Mouse (Mus musculus): ENCODE results near the gene Ttll9.

Gene Ttll9

DNA sequence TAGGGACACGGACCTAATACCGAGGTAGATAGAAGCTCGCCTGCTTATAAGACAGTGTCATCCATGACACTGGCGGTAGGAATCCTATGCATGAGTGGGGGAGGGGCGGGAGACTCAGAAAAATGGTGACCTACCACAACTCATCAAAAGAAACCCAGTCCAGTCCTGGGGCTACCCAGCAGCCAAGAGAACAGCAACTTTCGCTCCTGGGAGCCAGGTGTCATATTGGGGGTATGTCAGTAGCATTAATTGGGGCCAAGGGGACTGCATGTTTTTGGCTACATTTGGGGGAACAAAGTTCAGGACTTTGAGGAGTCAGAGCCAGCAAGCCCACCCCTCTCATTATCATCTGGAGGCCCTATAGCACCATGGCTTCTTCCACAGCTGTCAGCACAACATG, 88.8 kb downstream of the Ttll9 start:
- DNase-seq (ENCODE audit: low spot score), result no peak

DNA sequence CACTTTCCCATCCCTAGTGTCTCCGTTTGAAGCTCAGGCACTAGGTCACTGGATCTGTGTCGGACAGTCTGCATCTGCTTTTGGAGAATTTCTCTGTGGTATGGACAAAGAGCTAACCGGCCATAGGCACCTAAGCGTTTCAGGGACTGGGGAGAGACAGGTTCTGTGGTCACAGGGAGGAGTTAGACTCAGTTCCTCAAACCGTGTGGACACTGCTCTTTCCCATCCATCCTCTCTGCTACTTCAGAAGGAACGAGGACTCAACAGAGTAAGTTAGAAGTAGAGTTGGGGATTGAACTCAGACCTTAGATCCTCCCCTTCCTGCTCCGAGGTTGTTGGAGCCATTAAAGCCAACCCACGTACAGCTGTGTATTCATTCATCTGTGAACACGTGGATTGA, 89.3 kb downstream of the Ttll9 start:
- no peak for DNase-seq (ENCODE audit: low spot score)

DNA sequence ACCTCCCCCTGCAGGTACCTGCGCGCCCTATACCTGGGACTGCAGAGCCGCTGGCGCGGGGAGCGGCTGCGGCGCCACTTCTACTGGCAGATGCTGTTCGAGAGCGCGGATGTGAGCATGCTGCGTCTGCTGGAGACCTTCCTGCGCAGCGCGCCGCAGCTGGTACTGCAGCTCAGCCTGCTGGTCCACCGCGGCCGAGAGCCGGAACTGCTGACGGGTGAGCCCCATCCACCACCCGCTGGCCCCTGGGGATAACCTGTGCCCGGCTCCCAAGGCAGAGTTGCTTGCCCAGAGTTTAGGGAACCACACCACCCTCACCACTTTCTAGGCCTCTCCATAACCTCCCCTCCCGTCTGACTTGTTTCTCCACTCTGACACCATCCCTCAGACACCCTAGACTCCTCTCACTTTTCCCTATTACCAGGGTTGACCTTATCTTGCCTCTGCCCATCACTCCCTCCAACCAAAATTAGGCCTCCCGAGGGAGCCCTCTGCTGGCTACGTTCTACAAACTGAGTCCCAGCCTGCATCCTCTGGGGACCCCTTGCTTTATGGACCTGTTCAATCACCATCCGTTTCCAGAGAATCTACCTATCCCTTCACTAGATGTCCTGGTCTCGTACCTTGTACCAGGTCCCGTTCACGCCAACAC, 90.5 kb downstream of the Ttll9 start:
- no peak for DNase-seq (ENCODE audit: low spot score)

DNA sequence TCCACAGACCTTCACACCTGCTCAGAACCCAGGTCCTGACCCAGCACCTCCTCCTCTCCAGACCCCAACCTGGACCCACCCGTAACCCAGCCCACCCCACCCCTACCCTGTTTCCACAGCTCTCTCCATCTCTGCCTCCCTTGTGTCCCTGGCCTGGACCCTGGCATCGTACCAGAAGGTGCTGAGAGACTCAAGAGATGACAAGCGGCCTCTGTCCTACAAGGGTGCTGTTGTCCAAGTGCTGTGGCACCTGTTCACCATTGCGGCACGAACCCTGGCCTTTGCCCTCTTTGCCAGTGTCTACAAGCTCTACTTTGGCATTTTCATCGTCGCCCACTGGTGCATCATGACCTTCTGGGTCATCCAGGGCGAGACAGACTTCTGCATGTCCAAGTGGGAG, 91.6 kb downstream of the Ttll9 start:
- no peak for DNase-seq (ENCODE audit: low spot score)

DNA sequence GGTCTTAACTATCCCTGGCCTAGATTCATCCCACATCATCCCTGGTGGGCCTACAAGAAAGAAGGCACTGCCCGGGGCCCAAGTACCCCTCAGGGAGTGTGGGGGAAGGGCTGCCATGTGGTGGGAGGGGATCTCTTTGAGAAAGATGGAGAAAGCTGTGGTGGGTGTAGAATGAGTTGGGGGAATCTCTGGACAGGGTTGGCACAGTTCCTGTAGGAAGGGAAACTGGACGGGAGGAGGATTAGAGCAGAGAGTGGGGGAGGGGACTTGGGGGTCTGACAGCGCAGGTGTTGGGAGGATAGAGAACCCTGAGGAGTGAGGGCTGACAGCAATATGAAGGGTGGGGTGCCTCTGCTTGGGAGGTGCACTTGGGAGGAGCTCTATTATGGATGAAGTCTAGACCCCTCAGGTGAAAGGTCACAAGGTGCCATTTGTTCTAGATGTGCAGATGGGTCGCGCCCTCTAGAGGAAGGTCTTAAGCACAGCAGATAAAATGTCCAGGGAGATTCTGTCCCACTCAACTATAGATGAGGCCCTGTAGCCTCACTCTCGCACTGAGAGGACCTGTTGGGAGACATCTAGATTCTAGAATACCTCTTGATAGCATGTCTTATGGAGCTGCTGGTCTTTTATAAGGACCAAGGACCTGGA, 93.1 kb downstream of the Ttll9 start:
- no peak for DNase-seq (ENCODE audit: low spot score)

Measured in spleen, adult 12 weeks (tissue).